Mouse (Mus musculus) T-cell, adult 2 months (primary cell): Measurements from ENCODE around the gene Bbof1.

Experiments used
- DNase-seq: peaks from one replicate; pipeline ENCODE4 v3.0.0; 2022; ENCODE audit warnings: low spot score

Bbof1 gene

GRCm38 (mm10) chr12:84400068-84400467 is 8.8 kb upstream of the Bbof1 start:
- DNase-seq: no peak

GRCm38 (mm10) chr12:84400653-84401052 is 8.2 kb upstream of the Bbof1 start:
- no peak for DNase-seq

GRCm38 (mm10) chr12:84402923-84403322 is 5.9 kb upstream of the Bbof1 start:
- no peak for DNase-seq

GRCm38 (mm10) chr12:84404541-84404940 is 4.3 kb upstream of the Bbof1 start:
- no peak for DNase-seq

GRCm38 (mm10) chr12:84407259-84407658 is 1.6 kb upstream of the Bbof1 start:
- peak; percentile 3 for DNase-seq

DNA sequence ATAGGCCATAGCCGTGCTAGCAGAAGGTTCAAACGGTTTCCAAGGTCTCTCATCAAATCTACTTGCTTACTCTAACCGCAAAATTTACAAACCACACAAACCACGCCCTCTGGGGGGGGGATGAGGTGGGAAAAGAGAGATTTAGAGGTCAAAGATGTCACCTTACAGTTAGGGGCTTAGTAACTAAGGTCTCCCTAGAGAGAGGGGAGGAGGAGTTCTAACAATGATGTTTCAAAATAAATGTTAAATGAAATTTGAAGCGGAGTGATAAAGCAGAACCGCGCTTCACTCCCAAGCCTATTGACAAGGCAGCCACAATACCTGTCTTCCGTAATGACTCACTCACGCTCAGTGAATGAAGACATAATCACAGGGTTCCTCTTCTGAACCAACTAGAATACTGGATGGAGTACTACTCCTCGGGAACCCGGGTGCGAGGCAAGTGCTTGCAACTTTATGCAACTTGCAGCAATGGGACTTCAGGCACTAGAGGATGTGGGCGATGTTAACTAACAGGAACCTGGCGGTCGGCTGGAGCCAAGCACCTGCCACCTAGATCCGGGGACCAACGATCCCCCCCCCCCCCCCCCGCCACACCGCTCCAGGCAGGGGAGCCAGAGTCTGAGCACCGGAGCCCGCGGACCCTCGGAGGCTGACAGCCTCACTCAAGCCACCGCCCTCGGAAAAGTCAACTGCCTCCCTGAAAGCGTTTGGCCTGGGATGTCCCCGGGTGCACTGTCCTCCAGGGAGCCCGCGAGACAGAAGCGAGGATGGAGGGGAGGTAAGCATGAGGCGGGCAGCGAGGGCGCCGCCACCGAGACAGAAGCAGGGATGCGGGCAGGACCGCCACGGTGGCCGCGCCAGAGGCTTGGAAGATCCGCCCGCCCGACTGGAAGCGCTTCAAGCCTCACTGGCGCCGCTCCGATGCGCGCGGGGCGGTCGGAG is 725 bp upstream of the Bbof1 start:
- peak; percentile 77 for DNase-seq

- peak; percentile 90 for DNase-seq
Observed at GRCm38 (mm10) chr12:84416834-84417604, 8.1 kb downstream of the Bbof1 start, which contains the start of gene Rnf113a2. Gene Rnf113a2, plus strand, starts transcription at chr12:84417196.

DNA sequence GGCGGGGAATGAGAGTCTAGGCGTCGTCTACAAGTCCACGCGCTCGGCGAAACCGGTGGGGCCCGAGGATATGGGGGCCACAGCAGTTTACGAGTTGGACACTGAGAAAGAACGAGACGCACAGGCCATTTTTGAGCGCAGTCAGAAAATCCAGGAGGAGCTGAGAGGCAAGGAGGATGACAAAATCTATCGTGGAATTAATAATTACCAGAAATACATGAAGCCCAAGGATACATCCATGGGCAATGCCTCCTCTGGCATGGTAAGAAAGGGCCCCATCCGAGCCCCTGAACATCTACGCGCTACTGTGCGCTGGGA is 8.7 kb downstream of the Bbof1 start:
- no peak for DNase-seq

- no peak for DNase-seq
Observed at GRCm38 (mm10) chr12:84423990-84424389, 15.1 kb downstream of the Bbof1 start.

- no peak for DNase-seq
Observed at GRCm38 (mm10) chr12:84429825-84430224, 21.0 kb downstream of the Bbof1 start.

- no peak for DNase-seq
Observed at GRCm38 (mm10) chr12:84438697-84439096, 29.8 kb downstream of the Bbof1 start.

DNA sequence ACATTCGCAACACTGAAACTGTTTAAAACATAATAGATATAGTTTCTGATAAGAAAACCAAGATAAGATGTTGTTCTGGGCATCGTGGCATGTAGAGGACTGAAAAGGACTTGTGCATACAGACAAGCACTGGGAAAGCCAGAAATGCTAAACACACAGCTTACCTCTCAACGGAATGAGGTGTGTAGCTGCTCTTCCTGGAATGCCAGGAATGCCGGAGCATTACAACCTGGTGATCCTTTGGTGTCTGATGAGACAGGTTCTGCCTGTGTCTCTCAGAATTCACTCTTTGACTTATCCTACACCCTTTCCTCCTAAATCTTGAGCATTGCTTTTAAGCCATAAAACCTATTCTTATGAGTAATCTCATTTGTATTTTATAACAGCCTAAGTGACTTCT is 33.7 kb downstream of the Bbof1 start:
- DNase-seq: no peak

GRCm38 (mm10) chr12:84447386-84447785 is 38.5 kb downstream of the Bbof1 start:
- DNase-seq: no peak

GRCm38 (mm10) chr12:84448181-84448580 is 39.3 kb downstream of the Bbof1 start:
- DNase-seq: no peak

DNA sequence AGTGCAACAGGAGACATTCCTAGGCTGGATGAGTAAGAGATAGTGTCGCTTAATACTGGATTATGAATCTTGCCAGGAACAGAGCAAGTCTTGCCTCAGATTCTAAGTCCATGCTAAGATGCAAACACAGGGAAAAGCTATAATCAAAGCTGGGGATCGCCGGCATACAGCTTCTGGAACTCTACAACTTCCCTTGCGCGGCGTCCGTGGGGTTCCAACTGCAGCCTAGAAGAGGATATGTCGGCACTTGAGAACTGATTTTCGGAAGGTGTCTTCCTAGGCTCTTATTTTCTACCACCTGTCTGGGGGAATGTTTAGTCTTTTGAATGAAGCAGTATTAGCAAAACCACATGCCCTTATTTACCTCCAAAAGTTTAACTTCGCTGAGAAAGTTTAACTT is 41.0 kb downstream of the Bbof1 start:
- no peak for DNase-seq

DNA sequence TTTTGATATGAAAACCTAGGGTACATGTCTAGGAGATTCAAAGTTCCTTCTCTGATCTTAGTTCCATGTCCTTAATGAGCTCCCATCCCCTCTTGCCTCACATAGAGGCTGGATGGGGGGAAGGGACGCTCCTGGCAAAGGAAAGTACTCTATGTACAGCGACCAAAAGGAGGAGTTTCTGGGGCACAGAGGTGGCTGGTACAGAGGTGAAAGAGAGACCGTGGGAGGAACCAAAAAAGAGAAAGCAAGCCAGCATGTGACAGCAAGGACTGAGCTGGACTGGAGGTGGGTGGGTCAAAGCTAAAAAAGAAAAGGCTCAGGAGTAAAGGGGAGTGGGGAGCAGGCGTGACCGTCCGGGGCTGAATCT is 41.5 kb downstream of the Bbof1 start:
- no peak for DNase-seq

DNA sequence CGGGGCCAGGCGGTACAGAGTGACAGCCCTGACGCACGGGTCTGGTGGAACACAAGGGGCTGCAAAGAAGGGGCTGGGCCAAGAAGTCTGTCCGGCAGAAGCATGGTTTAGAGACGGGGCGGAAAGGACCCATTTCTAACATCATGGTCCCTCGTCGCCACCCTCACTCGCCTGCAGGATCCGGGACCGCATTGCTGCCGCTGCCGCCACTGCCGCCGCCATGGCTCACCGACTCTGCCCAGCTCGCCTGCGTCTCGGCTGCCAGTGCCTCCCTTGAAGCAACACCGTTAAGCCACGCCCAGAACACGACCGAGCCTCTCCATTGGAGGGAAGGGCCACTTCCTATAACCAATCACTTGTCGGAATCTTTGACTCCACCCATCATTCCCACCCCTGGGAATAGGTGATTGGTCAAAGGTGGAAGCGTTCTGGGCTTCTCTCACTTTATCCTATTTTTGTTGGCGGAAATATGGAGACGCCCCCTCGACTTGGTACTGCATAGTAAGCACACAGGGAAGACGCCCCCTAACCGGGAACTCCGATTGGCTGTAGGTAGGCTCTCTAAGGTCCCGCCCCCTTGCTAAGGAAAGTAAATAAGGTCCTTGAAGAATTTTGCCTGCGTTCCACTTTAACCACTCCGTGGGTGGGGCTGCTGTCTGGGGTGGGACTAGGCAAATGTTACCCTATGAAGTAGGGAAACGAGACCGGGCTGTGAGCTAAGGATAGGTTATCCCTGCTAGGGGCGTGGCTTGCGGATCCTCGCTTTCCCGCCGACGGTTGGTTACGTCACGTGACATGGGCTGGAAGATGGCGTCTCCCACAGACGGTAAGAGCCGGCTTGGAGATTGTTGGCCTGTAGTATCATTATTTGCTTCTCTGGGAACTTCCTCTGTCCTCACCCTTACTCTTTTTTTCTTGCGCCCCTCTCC is 42.1 kb downstream of the Bbof1 start, which contains the start of the genes Aldh6a1 and Lin52:
Gene Aldh6a1, minus strand, starts transcription at position 287 of the 929 bp plus-strand sequence.
Gene Lin52, plus strand, starts transcription at position 705 of the 929 bp plus-strand sequence.
- DNase-seq: peak; percentile 98

DNA sequence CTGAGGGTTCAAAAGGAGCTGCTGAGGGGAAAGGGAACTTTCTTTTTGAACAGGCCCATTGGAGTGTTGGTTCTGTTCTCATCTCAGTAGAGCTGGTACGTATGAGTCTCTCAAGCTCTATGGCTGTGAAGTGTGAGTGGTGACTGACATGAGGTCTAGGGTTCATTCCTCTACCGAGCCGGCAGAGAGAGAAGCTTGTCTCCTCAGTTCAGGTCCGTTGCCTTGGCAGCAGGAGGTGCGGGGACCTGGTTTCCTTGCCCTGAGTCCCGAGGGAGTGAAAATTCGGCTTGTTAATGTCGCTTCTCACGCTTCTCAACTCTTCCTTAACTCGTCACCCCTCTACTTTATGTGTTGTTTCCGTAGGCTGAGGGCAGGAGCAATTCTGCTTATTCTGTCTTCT is 42.9 kb downstream of the Bbof1 start:
- DNase-seq: no peak

DNA sequence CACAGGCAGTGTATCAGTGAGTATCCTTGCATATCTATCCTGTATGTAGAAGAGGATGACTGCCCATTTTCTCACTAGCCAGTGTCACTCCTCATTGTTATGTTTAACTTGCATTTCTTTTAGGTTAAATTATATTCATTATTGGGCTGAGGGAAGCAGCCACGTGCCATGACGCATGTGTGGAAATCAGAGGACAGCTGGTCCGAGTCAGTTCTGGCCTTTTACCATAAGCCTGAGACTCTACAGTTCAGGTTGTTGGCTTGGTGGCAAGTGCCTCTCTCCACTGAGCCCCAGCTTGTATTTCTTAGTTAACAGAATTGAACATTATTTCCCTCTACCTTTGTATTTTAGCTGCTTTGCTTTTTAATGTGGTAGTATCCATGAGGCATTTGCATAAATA is 48.0 kb downstream of the Bbof1 start:
- DNase-seq: no peak

DNA sequence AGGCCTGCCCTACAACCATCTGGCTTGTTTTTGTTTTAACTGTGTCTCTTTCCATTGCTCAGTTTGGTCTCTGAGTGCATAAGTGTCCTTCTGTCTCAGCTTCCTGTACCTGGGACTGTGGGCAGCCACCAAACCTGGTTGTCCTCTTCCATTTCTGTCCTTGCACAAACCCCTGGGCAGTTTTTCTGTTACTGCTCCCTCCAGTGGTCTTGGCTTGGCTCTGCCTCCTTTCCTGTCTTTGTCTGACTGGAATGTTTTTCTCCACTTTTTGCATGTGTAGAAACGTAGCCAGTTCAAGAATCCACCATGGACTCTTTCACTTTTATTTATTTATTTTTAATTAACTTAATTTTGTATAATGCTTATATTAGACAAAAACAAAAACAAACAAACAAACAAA is 51.0 kb downstream of the Bbof1 start:
- DNase-seq: no peak

GRCm38 (mm10) chr12:84461416-84461815 is 52.5 kb downstream of the Bbof1 start:
- no peak for DNase-seq

- DNase-seq: no peak
Observed at GRCm38 (mm10) chr12:84462856-84463255, 54.0 kb downstream of the Bbof1 start.
